Mouse (Mus musculus) liver, adult 2 months (tissue): ENCODE data around the gene Polr3k.

Experiments used
- CTCF ChIP-seq: fragments of 200-500 bp; IDR thresholded peaks from 2 replicates; pipeline ENCODE4 v1.5.1; 2011; ENCODE audit warnings: low read depth, low read length, control low read depth
- POLR2A ChIP-seq: fragments of 200-500 bp; IDR thresholded peaks from 2 replicates; pipeline ENCODE4 v1.6.1; 2011; ENCODE audit warnings: low read length, control low read depth; ENCODE audit not compliant: insufficient read depth; ENCODE audit errors: extremely low read depth

DNA sequence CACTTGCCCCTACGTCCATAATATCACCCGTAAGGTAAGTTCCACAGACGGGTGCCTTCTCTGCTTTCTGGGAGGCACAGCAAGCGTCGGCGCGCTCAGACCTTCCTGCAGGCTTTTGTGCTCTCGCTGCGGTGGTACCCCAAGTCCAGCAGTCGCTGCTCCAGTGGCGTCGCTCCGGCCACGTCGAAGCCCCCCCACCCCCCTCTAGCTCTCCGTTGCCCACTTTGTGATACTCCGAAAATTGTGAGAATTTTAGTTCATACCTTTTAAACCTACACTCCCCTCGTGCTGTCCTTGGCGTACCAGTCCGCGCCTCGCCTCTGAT lies 361 bp downstream of the Polr3k start:
- TF ChIP-seq CTCF (no peak), POLR2A (no peak)
